Mouse (Mus musculus): ENCODE data around the gene Arhgef26. TPM values are rescaled to one million over a fixed set of nuclear protein-coding genes. Genes with fewer than 3 reads are reported as not detected.

Arhgef26 gene
- polyA plus RNA-seq, 1 experiment from 2014 or later = 5.9 TPM

- Histone ChIP-seq H3K4me1 (replicated peaks; ENCODE audit: control insufficient read depth, insufficient read depth) (0 out of 2 replicates have a peak, but pooled peaks cover 2% of the 10 kb centered on the region), H3K4me3 (ENCODE audit: low read depth, low read length) (no peak overlapping the region), H3K36me3 (ENCODE audit: control insufficient read depth, insufficient read depth, low read length) (no peaks in the 10 kb centered on the region), H3K4me2 (replicated peaks; ENCODE audit: low read depth) (no peak overlapping the region), H3K27me3 (ENCODE audit: control insufficient read depth, insufficient read depth, low read length) (no peaks in the 10 kb centered on the region), H3K9me3 (ENCODE audit: control insufficient read depth, low read length) (no peaks in the 10 kb centered on the region), H3K27ac (replicated peaks) (no peak overlapping the region), H3K9ac (ENCODE audit: low read length) (no peak overlapping the region)
- ATAC-seq (ENCODE audit: low FRiP score, low TSS enrichment) (no peak), DNase-seq (ENCODE audit: low spot score) (no peak)
- TF ChIP-seq EP300 (optimal IDR thresholded peaks at IDR 0.05) (no peak), CTCF (IDR thresholded peaks at IDR 0.05; ENCODE audit: low read depth) (no peak)
Measured at GRCm38 (mm10) chr3:62392636-62393035, 54.5 kb downstream of the Arhgef26 start.

GRCm38 (mm10) chr3:62394284-62394683 is 56.1 kb downstream of the Arhgef26 start:
- no peaks in the 10 kb centered on the region for H3K9me3 ChIP-seq (ENCODE audit: control insufficient read depth, low read length)
- H3K27ac ChIP-seq (replicated peaks) = no peak overlapping the region
- H3K9ac ChIP-seq (ENCODE audit: low read length) = no peak overlapping the region
- ATAC-seq (ENCODE audit: low FRiP score, low TSS enrichment) (no peak), DNase-seq (ENCODE audit: low spot score) (no peak)
- H3K4me1 ChIP-seq (replicated peaks; ENCODE audit: control insufficient read depth, insufficient read depth) = 0 out of 2 replicates have a peak, but pooled peaks cover 2% of the 10 kb centered on the region
- no peak overlapping the region for H3K4me3 ChIP-seq (ENCODE audit: low read depth, low read length)
- H3K36me3 ChIP-seq (ENCODE audit: control insufficient read depth, insufficient read depth, low read length) = no peaks in the 10 kb centered on the region
- H3K4me2 ChIP-seq (replicated peaks; ENCODE audit: low read depth) = no peak overlapping the region
- WGBS = 65% methylated on average over 7 of the region's 7 CpGs
- TF ChIP-seq CTCF (IDR thresholded peaks at IDR 0.05; ENCODE audit: low read depth) (no peak), EP300 (optimal IDR thresholded peaks at IDR 0.05) (no peak)
- no peaks in the 10 kb centered on the region for H3K27me3 ChIP-seq (ENCODE audit: control insufficient read depth, insufficient read depth, low read length)

GRCm38 (mm10) chr3:62395368-62395767 is 57.2 kb downstream of the Arhgef26 start:
- no peak for ATAC-seq (ENCODE audit: low FRiP score, low TSS enrichment)

DNA sequence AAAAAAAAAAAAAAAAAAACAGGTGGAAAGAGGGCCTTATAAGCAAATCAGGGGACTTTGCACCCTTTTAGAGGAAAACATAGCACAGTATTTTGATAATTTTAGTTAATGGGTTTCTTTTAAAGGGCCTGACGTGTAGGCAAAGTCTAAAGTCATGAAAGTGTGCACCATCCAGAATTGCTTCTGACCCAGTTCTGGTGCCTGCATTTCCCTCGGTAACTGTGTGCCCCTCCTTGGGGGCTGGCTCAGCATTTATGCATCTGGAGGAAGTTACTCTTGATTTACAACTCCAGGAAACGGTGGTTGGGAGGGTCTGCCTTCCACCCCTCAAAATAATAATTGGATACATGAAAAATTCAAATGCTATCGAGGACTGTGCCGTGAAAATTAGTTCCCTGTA is 58.0 kb downstream of the Arhgef26 start:
- no peak overlapping the region for H3K27ac ChIP-seq (replicated peaks)
- WGBS = 56% methylated on average over 5 of the region's 5 CpGs
- no peak for TF ChIP-seq EP300 (optimal IDR thresholded peaks at IDR 0.05)
- no peak for TF ChIP-seq CTCF (IDR thresholded peaks at IDR 0.05; ENCODE audit: low read depth)
- ATAC-seq (ENCODE audit: low FRiP score, low TSS enrichment) (no peak), DNase-seq (ENCODE audit: low spot score) (no peak)
- H3K4me1 ChIP-seq (replicated peaks; ENCODE audit: control insufficient read depth, insufficient read depth) = 0 out of 2 replicates have a peak, but pooled peaks cover 2% of the 10 kb centered on the region
- H3K9me3 ChIP-seq (ENCODE audit: control insufficient read depth, low read length) = no peaks in the 10 kb centered on the region
- H3K36me3 ChIP-seq (ENCODE audit: control insufficient read depth, insufficient read depth, low read length) = no peaks in the 10 kb centered on the region
- no peaks in the 10 kb centered on the region for H3K27me3 ChIP-seq (ENCODE audit: control insufficient read depth, insufficient read depth, low read length)
- H3K9ac ChIP-seq (ENCODE audit: low read length) = no peak overlapping the region
- no peak overlapping the region for H3K4me3 ChIP-seq (ENCODE audit: low read depth, low read length)
- no peak overlapping the region for H3K4me2 ChIP-seq (replicated peaks; ENCODE audit: low read depth)

More at GRCm38 (mm10) chr3:62395368-62395767, 57.2 kb downstream of the Arhgef26 start:
- no peak for DNase-seq (ENCODE audit: low spot score)
- no peak for TF ChIP-seq CTCF (IDR thresholded peaks at IDR 0.05; ENCODE audit: low read depth)
- TF ChIP-seq EP300 (optimal IDR thresholded peaks at IDR 0.05) = no peak
- no peak overlapping the region for H3K27ac ChIP-seq (replicated peaks)
- no peak overlapping the region for H3K4me3 ChIP-seq (ENCODE audit: low read depth, low read length)
- no peaks in the 10 kb centered on the region for H3K9me3 ChIP-seq (ENCODE audit: control insufficient read depth, low read length)
- WGBS = 68% methylated on average over 5 of the region's 5 CpGs
- H3K36me3 ChIP-seq (ENCODE audit: control insufficient read depth, insufficient read depth, low read length) = no peaks in the 10 kb centered on the region
- H3K4me2 ChIP-seq (replicated peaks; ENCODE audit: low read depth) = no peak overlapping the region
- H3K27me3 ChIP-seq (ENCODE audit: control insufficient read depth, insufficient read depth, low read length) = no peaks in the 10 kb centered on the region
- H3K4me1 ChIP-seq (replicated peaks; ENCODE audit: control insufficient read depth, insufficient read depth) = 0 out of 2 replicates have a peak, but pooled peaks cover 2% of the 10 kb centered on the region
- H3K9ac ChIP-seq (ENCODE audit: low read length) = no peak overlapping the region

DNA sequence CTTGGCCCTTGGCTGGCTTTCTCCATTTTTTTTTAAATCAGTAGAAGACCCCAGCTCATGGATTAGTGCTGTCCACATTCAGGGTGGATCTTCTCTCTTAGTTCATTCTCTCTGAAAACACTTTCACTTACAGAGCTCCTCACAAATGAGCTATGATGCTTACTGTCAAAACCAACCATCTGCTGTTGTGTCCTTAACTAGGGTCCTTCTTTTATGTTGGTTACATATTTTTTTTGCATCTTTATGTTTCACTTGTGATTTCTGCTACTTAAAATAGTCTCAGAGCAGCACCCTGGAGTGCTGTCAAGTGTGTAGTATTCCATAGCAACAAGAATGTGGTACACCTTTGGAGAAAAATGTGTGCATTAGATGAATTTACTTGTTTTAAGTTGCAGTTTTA is 60.0 kb downstream of the Arhgef26 start:
- Histone ChIP-seq H3K27ac (replicated peaks) (no peak overlapping the region), H3K36me3 (ENCODE audit: control insufficient read depth, insufficient read depth, low read length) (no peaks in the 10 kb centered on the region), H3K4me2 (replicated peaks; ENCODE audit: low read depth) (no peak overlapping the region), H3K4me3 (ENCODE audit: low read depth, low read length) (no peak overlapping the region), H3K4me1 (replicated peaks; ENCODE audit: control insufficient read depth, insufficient read depth) (no peaks in the 10 kb centered on the region), H3K9me3 (ENCODE audit: control insufficient read depth, low read length) (no peaks in the 10 kb centered on the region), H3K9ac (ENCODE audit: low read length) (no peak overlapping the region), H3K27me3 (ENCODE audit: control insufficient read depth, insufficient read depth, low read length) (no peaks in the 10 kb centered on the region)
- TF ChIP-seq CTCF (IDR thresholded peaks at IDR 0.05; ENCODE audit: low read depth) (no peak), EP300 (optimal IDR thresholded peaks at IDR 0.05) (no peak)
- DNase-seq (ENCODE audit: low spot score) = no peak
- no peak for ATAC-seq (ENCODE audit: low FRiP score, low TSS enrichment)

DNA sequence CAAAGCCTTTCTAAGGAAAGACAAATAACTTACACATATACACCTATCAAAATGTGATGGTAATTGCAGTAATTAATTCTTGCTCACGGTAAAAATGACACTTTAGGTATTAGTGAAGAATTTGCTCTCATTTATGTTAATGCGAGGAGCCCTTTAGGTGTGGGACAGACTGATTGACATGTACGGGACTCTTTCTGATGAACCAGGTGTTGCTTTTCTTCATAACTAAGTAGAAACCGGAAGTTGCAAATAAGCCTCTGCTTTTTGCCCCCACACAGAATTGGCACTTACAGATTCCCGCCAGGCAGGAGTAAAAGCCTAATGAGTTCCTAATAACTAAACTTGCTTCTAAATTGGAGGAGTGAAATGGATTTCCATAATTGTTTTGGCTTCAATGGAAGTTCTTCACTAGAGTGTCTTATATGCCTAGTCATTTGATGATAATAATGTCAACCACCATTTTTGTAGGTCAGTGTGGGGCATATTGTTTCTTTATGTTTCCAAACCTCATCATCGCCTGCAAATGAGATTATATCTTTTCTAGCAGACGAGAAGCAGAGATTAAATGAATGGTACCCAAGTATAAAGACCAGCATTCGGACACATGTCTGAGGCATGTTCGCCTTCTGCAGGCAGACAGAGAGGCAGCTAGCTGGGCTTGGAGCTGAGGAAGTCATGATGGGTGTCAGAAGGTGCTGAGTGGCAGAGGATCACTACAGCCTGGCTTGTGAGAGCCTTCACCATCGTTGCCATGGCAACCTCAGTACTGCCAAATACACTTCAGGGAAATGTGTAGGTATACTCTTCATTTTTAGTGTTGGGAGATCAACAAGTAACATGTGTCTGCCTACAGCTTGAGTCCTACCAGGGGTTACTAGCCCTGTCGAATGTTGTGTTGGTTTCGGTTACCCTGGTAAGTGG is 61.9 kb downstream of the Arhgef26 start:
- Histone ChIP-seq H3K9ac (ENCODE audit: low read length) (no peak overlapping the region), H3K36me3 (ENCODE audit: control insufficient read depth, insufficient read depth, low read length) (no peaks in the 10 kb centered on the region), H3K4me3 (ENCODE audit: low read depth, low read length) (no peak overlapping the region), H3K9me3 (ENCODE audit: control insufficient read depth, low read length) (no peaks in the 10 kb centered on the region), H3K27ac (replicated peaks) (no peak overlapping the region), H3K27me3 (ENCODE audit: control insufficient read depth, insufficient read depth, low read length) (no peaks in the 10 kb centered on the region), H3K4me1 (replicated peaks; ENCODE audit: control insufficient read depth, insufficient read depth) (no peaks in the 10 kb centered on the region), H3K4me2 (replicated peaks; ENCODE audit: low read depth) (no peak overlapping the region)
- ATAC-seq (ENCODE audit: low FRiP score, low TSS enrichment) (no peak), DNase-seq (ENCODE audit: low spot score) (no peak)
- TF ChIP-seq EP300 (optimal IDR thresholded peaks at IDR 0.05) = no peak
- TF ChIP-seq CTCF (IDR thresholded peaks at IDR 0.05; ENCODE audit: low read depth) = no peak
- WGBS = 82% methylated on average over 12 of the region's 12 CpGs

Data from stomach, postnatal 0 days (tissue).